Mouse (Mus musculus) heart, embryonic 10.5 days (tissue): Measurements from ENCODE around the gene Itga9. TPM values are rescaled to one million over a fixed set of nuclear protein-coding genes. Genes with fewer than 3 reads are reported as not detected.

Source experiments
- DNase-seq: peaks from one replicate; pipeline ENCODE4 v3.0.0-alpha.2; 2017; ENCODE audit warnings: low spot score
- H3K27ac ChIP-seq: fragments of 300-500 bp; sonication (generic); 2 replicates; pipeline ENCODE4 v1.5.1; 2016; ENCODE audit warnings: mild to moderate bottlenecking
- H3K27me3 ChIP-seq: fragments of 300-500 bp; sonication (generic); 2 replicates; pipeline ENCODE4 v1.6.1; 2016; ENCODE audit warnings: mild to moderate bottlenecking; ENCODE audit not compliant: poor library complexity, insufficient read depth, severe bottlenecking
- H3K36me3 ChIP-seq: fragments of 300-500 bp; sonication (generic); 2 replicates; pipeline ENCODE4 v1.6.1; 2016; ENCODE audit warnings: mild to moderate bottlenecking, moderate library complexity
- H3K4me1 ChIP-seq: fragments of 300-500 bp; sonication (generic); 2 replicates; pipeline ENCODE4 v1.6.1; 2016; ENCODE audit warnings: mild to moderate bottlenecking
- H3K4me3 ChIP-seq: fragments of 300-500 bp; sonication (generic); 2 replicates; pipeline ENCODE4 v1.5.1; 2016; ENCODE audit warnings: mild to moderate bottlenecking, moderate library complexity
- H3K9me3 ChIP-seq: fragments of 300-500 bp; sonication (generic); 2 replicates; pipeline ENCODE4 v1.6.1; 2016; ENCODE audit warnings: mild to moderate bottlenecking, moderate library complexity
- WGBS: fragments of 180-500 bp; shearing (Covaris S2); methylation state at CpG from one replicate; pipeline ENCODE4 v1.1.7; 2016; 5-methylcytosine and 5-hydroxymethylcytosine counted together
- polyA plus RNA-seq: library from polyadenylated mRNA; unstranded; fragments of >200 nt; fragmentation: Nextera tagmentation; extraction: Ambion mirVana; gene quantifications from 2 replicates; pipeline ENCODE4 v1.2.1, GENCODE M21; 2016

Gene Itga9
- polyA plus RNA-seq: 8.3 and 8.9 TPM in 2 replicates

- Histone ChIP-seq H3K27me3 (peaks cover 62% of the 10 kb centered on the region), H3K36me3 (no peaks in the 10 kb centered on the region), H3K4me1 (peaks cover 52% of the 10 kb centered on the region), H3K27ac (peak within 1 kb of the TSS; percentile 95), H3K4me3 (peak within 1 kb of the TSS; percentile 89), H3K9me3 (no peaks in the 10 kb centered on the region)
- DNase-seq: no peak
- 12% methylated on average over 42 of the region's 42 CpGs for WGBS
These were observed at the start of gene Itga9 for GRCm38 (mm10) chr9:118606148-118606816. Gene Itga9 (plus strand): TSS chr9:118606690.

DNA sequence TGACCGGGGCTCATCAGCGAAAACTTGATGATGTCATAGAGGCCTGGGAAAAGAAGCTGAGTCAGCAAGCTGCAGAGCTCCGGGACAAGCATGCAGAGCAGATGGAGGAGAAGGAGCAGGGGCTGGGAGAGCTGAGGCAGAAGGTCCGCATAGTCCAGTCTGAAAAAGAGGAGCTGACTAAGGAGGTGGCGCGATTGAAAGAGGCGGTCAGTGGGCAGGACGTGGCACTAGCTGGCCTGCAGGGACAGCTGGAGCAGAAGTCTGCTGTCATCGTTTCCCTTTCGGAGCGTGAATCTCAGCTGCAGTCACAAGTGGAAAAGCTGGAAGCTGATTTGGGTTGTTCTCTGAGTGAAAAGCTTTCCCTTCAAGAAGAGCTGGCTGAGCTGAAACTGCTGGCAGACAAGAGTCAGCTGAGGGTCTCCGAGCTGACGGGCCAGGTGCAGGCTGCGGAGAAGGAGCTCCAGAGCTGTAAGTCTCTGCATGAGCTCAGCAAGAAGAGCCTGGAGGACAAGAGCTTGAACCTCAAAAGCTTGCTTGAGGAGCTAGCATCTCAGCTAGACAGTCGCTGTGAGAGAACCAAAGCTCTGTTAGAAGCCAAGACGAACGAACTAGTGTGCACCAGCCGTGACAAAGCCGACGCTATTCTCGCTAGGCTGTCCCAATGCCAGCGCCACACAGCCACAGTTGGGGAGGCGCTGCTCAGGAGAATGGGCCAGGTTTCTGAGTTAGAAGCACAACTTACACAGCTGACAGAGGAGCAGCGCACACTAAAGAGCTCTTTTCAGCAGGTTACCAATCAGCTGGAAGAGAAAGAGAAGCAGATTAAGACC lies 49.3 kb upstream of the Itga9 start:
- 88% methylated on average over 24 of the region's 24 CpGs for WGBS
- no peaks in the 10 kb centered on the region for H3K9me3 ChIP-seq
- no peak overlapping the region for H3K4me3 ChIP-seq
- H3K36me3 ChIP-seq: peaks cover 96% of the 10 kb centered on the region
- H3K27ac ChIP-seq: no peak overlapping the region; the same call in 1 of the 2 replicates
- no peak for DNase-seq
- H3K27me3 ChIP-seq: no peaks in the 10 kb centered on the region
- no peaks in the 10 kb centered on the region for H3K4me1 ChIP-seq

DNA sequence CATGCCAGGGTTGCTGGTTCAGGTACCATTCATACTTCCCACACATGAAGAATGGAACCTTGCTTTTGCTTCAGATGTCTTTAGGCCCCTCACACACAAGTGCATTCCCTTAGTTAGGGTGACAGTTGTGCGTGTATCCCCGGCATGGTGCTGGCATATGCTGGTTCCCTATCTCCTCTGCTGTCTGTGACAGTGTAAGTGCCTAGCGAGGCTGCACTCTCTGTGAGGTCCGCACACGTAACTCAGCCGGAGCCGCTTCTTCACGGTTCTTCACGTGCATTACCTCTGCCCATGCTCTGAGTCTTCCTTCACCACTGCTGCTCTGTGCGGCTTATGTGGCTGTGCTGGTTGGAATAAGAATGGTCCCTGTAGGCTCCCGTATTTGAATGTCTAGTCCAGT lies 43.1 kb upstream of the Itga9 start:
- WGBS: 95% methylated on average over 11 of the region's 11 CpGs

GRCm38 (mm10) chr9:118563866-118564265 lies 42.6 kb upstream of the Itga9 start:
- Histone ChIP-seq H3K4me3 (no peak overlapping the region), H3K4me1 (no peaks in the 10 kb centered on the region), H3K27ac (no peak overlapping the region), H3K36me3 (peaks cover 98% of the 10 kb centered on the region), H3K27me3 (no peaks in the 10 kb centered on the region), H3K9me3 (no peaks in the 10 kb centered on the region)
- 86% methylated on average over 7 of the region's 7 CpGs for WGBS
- DNase-seq: peak; percentile 53

More for the DNA sequence above, 43.1 kb upstream of the Itga9 start:
- Histone ChIP-seq H3K4me1 (no peaks in the 10 kb centered on the region), H3K27ac (no peak overlapping the region), H3K27me3 (no peaks in the 10 kb centered on the region), H3K9me3 (no peaks in the 10 kb centered on the region), H3K4me3 (no peak overlapping the region), H3K36me3 (peaks cover 99% of the 10 kb centered on the region)
- peak; percentile 64 for DNase-seq

GRCm38 (mm10) chr9:118564696-118565095 lies 41.8 kb upstream of the Itga9 start:
- H3K27ac ChIP-seq: no peak overlapping the region
- H3K9me3 ChIP-seq: no peaks in the 10 kb centered on the region
- peak; percentile 68 for DNase-seq
- peaks cover 98% of the 10 kb centered on the region for H3K36me3 ChIP-seq
- no peaks in the 10 kb centered on the region for H3K27me3 ChIP-seq
- 87% methylated on average over 16 of the region's 16 CpGs for WGBS
- no peak overlapping the region for H3K4me3 ChIP-seq
- no peaks in the 10 kb centered on the region for H3K4me1 ChIP-seq

DNA sequence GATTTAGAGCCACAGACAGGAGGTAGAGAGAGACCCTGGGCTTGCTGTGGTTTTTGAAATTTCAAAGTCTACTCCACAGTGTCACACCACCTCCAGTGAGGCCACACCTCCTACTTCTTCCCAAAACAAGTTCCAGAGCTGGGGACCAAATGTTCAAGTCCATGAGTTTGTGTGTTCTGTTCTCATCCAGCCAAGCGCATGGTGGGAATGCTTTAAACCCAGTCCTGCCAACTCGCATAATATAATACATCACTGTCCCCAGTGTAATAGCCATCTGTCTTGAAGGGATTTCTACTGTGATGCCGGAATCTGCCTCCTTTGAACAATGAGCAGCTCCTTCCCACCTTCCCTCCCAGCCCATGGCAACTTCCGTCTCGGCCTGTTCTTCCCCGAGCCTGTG lies 37.2 kb upstream of the Itga9 start:
- Histone ChIP-seq H3K27ac (no peak overlapping the region), H3K4me1 (no peaks in the 10 kb centered on the region), H3K36me3 (peaks cover 92% of the 10 kb centered on the region), H3K9me3 (no peaks in the 10 kb centered on the region), H3K4me3 (no peak overlapping the region), H3K27me3 (no peaks in the 10 kb centered on the region)
- DNase-seq: peak; percentile 24
- WGBS: 84% methylated on average over 6 of the region's 6 CpGs

DNA sequence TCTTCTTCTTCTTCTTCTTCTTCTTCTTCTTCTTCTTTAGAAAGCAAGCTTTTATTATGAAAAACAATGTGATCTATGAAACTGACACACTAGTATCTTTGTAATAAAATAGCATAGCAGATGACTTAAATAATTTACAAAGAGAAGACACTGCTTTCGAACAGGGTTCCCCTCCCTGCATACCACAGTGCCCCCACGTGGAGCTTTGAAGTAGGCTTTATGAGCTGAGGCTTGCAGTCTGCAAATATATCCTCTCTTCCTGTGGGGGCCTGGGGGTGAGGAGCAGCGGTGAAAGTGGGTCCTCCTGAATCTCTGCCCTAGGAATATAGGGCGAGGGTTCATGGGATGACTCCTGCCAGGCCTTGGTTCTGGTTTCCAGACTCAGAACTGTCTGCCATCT lies 35.6 kb upstream of the Itga9 start:
- Histone ChIP-seq H3K36me3 (peaks cover 91% of the 10 kb centered on the region), H3K27ac (no peak overlapping the region), H3K9me3 (no peaks in the 10 kb centered on the region), H3K4me3 (no peak overlapping the region), H3K4me1 (no peaks in the 10 kb centered on the region), H3K27me3 (no peaks in the 10 kb centered on the region)
- no peak for DNase-seq
- WGBS: 81% methylated on average over 4 of the region's 4 CpGs

DNA sequence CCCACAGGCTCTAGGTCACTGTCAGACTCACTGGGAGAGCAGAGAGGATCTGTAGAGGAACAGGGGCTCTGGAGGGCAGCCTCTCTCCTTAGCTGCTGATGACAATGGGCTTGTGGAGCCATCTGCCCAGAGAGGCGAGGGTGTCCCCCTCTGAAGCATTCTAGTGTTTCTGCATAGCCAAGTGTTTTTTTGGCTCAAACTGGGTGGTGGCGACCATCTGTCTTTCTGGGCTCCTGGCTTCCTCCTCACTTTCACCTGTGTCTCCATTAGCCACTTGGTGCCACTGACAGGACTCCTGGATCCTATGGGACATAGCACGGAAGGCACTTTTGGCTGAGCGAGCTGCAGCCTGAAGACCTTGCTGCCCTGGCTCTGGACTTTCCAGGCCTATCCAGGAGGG lies 34.8 kb upstream of the Itga9 start:
- DNase-seq: no peak
- Histone ChIP-seq H3K36me3 (peaks cover 90% of the 10 kb centered on the region), H3K27me3 (no peaks in the 10 kb centered on the region), H3K9me3 (no peaks in the 10 kb centered on the region), H3K4me3 (no peak overlapping the region), H3K27ac (no peak overlapping the region), H3K4me1 (no peaks in the 10 kb centered on the region)
- WGBS: 83% methylated on average over 4 of the region's 4 CpGs

DNA sequence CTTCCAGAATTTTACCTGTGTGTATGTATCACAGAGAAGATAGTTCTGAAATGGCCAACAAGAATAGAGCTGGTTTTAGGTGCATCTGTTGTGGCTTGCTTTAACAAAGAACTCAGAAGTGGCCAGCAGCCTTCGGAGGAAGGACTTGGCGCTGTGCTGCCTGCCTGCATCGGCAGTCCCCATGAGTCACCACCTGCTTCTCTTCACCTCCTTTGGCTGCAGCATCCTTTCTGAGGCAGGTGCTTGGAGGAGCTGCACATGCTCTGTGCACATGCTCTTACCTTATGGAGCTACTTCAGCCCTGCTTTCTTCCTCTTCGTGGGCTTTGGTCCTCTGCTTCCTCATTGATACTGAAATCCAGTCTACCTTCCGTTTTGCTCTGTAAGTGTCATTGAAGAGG lies 31.6 kb upstream of the Itga9 start:
- WGBS: 94% methylated on average over 5 of the region's 5 CpGs
- no peaks in the 10 kb centered on the region for H3K9me3 ChIP-seq
- H3K27me3 ChIP-seq: no peaks in the 10 kb centered on the region
- H3K27ac ChIP-seq: no peak overlapping the region
- H3K4me1 ChIP-seq: no peaks in the 10 kb centered on the region
- H3K36me3 ChIP-seq: peaks cover 87% of the 10 kb centered on the region
- no peak overlapping the region for H3K4me3 ChIP-seq
- peak; percentile 61 for DNase-seq

DNA sequence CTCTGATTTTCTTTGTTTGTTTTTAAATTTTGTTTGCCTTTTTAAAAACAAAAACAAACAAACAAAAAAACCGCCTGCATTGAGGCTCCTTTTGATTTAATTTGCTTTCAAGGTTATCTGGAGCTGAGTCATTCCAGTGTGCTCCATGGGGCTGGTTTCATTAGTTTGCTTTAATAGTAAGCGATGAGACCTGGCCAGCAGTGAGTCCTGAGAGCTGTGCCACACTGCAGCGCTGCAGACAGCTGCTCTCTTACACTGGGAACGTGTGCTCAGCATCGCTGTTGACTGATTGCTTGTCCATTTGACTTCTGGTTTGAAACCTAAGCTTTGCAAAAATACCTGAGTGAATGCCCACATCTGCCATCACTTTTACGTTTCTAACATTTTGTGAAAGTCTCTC lies 26.1 kb upstream of the Itga9 start:
- Histone ChIP-seq H3K4me3 (no peak overlapping the region), H3K9me3 (no peaks in the 10 kb centered on the region), H3K4me1 (peaks cover 13% of the 10 kb centered on the region), H3K27me3 (no peaks in the 10 kb centered on the region), H3K27ac (no peak overlapping the region), H3K36me3 (peaks cover 57% of the 10 kb centered on the region)
- 63% methylated on average over 6 of the region's 6 CpGs for WGBS
- DNase-seq: peak; percentile 47

DNA sequence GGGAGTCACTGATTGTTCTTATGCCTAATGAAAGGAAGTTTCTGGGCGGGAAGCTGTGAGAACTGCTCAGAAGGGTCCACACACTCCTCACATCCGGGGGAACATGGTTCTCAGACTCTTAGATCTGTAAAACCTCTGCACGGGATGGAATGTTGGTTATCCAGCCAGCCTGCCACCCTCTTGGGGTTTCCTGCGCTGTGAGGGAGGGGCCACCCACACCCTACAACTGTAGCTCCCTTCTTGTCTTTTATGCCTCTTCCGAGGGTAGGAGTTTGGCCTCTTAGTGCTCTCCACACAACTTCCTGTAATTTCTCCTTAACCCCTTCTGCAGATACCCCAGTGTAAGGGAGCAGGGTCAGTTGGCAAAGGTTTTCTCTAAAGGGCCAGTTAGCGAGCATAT lies 23.7 kb upstream of the Itga9 start:
- DNase-seq: peak; percentile 62
- WGBS: 78% methylated on average over 6 of the region's 6 CpGs
- H3K4me3 ChIP-seq: no peak overlapping the region
- peaks cover 18% of the 10 kb centered on the region for H3K4me1 ChIP-seq
- H3K36me3 ChIP-seq: peaks cover 37% of the 10 kb centered on the region
- no peaks in the 10 kb centered on the region for H3K9me3 ChIP-seq
- H3K27me3 ChIP-seq: no peaks in the 10 kb centered on the region
- no peak overlapping the region for H3K27ac ChIP-seq

DNA sequence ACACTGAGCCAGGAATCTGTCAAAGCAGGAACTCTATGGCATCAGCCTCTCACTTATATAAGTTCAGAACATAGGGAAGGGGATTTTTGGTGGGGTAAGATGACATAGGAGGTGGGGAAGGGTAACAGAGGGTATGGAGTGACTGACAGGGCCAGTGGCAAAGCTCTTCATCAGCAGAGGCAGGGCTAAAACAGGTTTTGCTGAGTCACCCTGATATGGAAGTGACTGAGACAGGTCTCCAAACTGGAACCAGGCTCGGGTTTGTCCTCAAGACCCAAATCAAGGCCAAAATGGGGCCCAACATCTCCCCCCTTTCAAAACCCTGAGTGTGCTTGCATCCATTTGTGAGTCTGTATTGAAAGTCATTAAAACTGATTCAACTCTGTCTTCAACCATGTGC lies 21.7 kb upstream of the Itga9 start:
- H3K9me3 ChIP-seq: no peaks in the 10 kb centered on the region
- DNase-seq: peak; percentile 63
- peaks cover 26% of the 10 kb centered on the region for H3K4me1 ChIP-seq
- H3K27ac ChIP-seq: no peak overlapping the region
- WGBS: 64% methylated on average over 1 of the region's 1 CpGs
- H3K27me3 ChIP-seq: no peaks in the 10 kb centered on the region
- H3K4me3 ChIP-seq: no peak overlapping the region
- peaks cover 18% of the 10 kb centered on the region for H3K36me3 ChIP-seq

DNA sequence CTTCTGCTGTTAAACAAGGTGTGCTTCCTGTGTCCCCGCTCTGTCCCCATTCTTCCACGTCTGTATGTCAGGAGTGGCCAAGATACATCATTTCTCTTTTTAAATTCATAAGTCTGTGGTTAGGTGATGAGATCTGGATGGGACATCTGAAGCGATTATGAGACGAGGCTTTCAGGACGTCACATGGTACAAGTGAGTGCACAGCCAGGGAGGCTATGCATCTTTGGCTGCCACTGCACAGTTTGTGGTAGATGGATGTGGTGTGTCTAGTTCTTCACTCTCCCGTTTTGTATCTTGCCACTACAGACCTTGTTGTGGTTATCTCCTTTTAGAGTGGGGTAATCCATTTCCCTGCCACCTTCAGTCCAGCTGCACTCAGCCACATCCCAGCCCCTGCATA lies 20.5 kb upstream of the Itga9 start:
- Histone ChIP-seq H3K4me1 (peaks cover 38% of the 10 kb centered on the region), H3K4me3 (no peak overlapping the region), H3K27ac (no peak overlapping the region), H3K36me3 (peaks cover 18% of the 10 kb centered on the region), H3K9me3 (no peaks in the 10 kb centered on the region), H3K27me3 (no peaks in the 10 kb centered on the region)
- WGBS: 75% methylated on average over 6 of the region's 6 CpGs
- DNase-seq: no peak
